Mouse (Mus musculus): ENCODE measurements around the gene Trim8. TPM values are rescaled to one million over a fixed set of nuclear protein-coding genes. Genes with fewer than 3 reads are reported as not detected.
A peak's percentile ranks its signal among the peaks of the same experiment; 100 is the strongest.

The Trim8 gene
- polyA plus RNA-seq (2016; fragmentation: Nextera tagmentation; extraction: Ambion mirVana) = 39.1 and 43.0 TPM in 2 replicates

DNA sequence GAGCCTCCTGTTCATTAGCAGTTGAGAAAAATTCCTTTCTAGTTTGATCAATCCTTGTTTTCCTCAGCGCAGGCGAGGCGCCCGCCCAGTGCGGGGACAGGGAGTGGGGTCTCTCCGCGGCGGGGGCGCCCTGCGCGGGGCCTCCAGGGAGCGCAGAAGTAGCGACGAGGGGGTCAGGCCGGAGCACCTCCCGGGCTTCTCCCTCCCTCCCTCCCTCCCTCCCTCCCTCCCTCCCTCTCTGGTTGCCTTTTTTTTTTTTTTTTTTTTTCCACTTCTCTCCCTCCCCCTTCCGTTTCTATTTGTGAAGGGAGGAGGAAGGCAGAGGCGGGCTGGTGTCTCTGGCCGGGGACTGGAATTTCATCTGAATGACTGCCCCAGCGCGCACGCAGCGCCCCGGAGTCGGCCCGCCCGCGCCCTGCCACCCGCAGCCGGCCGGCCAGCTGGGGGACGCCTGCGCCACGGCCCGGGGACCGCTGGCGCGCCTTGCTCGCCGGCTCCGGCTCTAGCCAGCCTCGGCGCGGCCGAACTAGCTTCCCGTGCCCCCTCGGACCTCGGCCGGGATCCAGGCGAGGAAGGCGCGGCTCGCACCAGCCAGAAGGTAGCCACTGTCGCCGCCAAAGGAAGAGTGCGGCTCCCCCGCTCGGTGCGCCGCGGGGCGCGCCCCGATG lies at the start of gene Trim8:
Gene Trim8, plus strand, starts transcription at position 302 of the 668 bp plus-strand sequence.
- Histone ChIP-seq H3K27me3 (replicated peaks) (no peaks in the 10 kb centered on the region), H3K9me3 (no peaks in the 10 kb centered on the region), H3K4me3 (peak within 1 kb of the TSS; percentile 99), H3K9ac (peak within 1 kb of the TSS; percentile 100), H3K27ac (peak within 1 kb of the TSS; percentile 100), H3K4me2 (replicated peaks) (peak within 1 kb of the TSS; percentile 96), H3K36me3 (peaks cover 16% of the 10 kb centered on the region), H3K4me1 (peaks cover 24% of the 10 kb centered on the region)
- ATAC-seq (ENCODE audit: low FRiP score, low read depth) = no peak; the same call in 1 of the 2 replicates
- 1% methylated on average over 58 of the region's 64 CpGs for WGBS

DNA sequence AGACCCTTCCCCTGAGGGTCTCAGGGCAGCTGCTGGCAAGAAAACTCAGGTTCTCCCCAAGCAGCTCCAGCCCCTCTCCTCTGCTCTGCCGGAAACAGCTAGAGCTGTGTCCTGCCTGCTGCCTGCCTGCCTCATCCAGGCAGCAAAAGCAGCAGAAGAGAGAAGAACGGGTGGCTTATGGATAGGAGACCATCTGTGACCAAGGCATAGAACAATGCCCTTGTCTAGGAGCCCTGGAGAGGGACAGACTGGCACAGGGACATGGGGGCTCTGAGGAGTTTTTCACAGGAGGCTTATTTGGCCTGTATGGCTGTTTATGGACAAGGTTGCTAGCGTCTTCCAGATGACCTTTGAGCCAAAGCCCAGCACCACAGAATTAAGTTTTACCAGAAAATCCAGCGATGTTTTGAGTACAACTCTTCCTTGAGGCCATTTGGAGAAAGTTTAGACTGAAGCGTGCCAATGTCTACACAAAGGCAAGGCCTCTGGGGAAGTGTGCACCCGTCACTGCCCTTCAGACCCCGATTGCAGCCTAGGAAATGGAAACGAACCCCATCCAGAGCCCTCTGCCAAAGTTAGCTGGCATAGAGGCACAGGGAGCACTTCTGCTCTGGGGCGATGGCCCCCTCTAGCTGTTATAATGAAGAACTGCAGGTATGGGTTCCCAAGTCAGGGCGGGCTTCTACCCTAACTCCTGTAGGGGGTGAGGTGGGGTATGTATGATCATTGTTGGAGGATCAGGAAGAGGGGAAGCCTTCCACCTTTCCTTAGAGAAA lies 49.3 kb upstream of the Trim8 start:
- 0 out of 2 replicates have a peak overlapping the region, but pooled peaks have one; percentile 27 for H3K27ac ChIP-seq
- peaks cover 30% of the 10 kb centered on the region for H3K4me1 ChIP-seq
- no peaks in the 10 kb centered on the region for H3K9me3 ChIP-seq
- no peaks in the 10 kb centered on the region for H3K27me3 ChIP-seq (replicated peaks)
- H3K36me3 ChIP-seq = peaks cover 38% of the 10 kb centered on the region
- no peak overlapping the region for H3K4me2 ChIP-seq (replicated peaks)
- no peak overlapping the region for H3K4me3 ChIP-seq
- H3K9ac ChIP-seq = 0 out of 2 replicates have a peak overlapping the region, but pooled peaks have one; percentile 2
- WGBS = 40% methylated on average over 10 of the region's 10 CpGs
- ATAC-seq (ENCODE audit: low FRiP score, low read depth) = peak; percentile 21; the same call in 1 of the 2 replicates

DNA sequence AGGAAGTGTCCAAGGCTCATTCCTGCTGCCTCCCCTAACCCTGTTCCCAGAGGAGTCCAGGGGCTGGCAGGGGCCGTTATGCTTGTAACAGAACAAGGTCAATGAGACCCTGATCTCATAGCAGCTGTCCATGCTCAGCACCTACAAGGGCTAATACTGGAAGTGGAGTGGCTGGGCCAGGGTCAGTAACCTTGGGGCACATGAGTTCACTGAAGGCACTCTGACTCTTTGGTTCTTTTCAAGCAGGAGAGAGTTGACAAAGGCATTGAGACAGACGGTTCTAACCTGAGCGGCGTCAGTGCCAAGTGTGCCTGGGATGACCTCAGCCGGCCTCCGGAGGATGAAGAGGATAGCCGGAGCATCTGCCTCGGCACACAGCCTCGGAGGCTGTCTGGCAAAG lies 48.6 kb upstream of the Trim8 start:
- Histone ChIP-seq H3K27ac (no peak overlapping the region), H3K36me3 (peaks cover 41% of the 10 kb centered on the region)
- whole genome bisulfite sequencing = 85% methylated on average over 9 of the region's 9 CpGs

DNA sequence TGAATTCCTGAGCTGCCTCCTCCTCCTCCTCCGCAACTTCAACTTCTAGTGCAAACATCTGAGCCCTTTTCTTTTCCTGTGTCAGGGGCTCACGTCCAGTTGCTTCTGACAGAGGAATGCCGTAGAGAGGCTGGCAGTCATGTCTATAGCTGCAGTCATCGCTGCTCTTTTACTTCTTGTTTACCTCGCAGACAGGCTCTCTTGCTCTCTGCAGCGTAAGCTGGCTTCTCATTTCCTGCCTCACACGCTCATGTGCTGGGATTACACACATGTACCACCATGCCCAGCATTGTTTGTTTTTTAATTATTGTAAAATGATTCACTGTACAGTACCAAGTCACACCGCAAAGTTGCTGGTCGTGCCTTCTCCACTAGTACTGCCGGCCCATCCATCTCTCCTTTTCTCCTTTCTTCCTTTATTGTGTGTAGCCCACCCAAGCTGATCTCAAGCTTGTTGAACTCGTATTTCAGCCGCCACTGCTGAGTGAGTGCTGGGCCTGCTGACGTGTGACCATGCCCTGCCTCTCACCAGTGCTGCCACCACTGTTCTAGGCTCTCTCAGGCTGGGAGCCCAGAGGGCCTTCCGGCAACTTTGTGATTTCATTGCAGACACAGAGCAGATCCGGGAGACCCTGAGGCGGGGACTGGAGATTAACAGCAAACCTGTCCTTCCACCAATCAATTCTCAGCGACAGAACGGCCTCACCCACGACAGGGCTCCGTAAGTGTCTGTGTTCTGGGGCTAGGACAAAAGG lies 47.2 kb upstream of the Trim8 start:
- H3K9ac ChIP-seq = no peak overlapping the region
- peaks cover 16% of the 10 kb centered on the region for H3K4me1 ChIP-seq
- H3K27ac ChIP-seq = no peak overlapping the region; the same call in 1 of the 2 replicates
- WGBS = 77% methylated on average over 20 of the region's 20 CpGs
- H3K36me3 ChIP-seq = peaks cover 51% of the 10 kb centered on the region
- H3K4me3 ChIP-seq = no peak overlapping the region
- H3K9me3 ChIP-seq = no peaks in the 10 kb centered on the region
- H3K4me2 ChIP-seq (replicated peaks) = no peak overlapping the region
- H3K27me3 ChIP-seq (replicated peaks) = no peaks in the 10 kb centered on the region
- ATAC-seq (ENCODE audit: low FRiP score, low read depth) = no peak

More for the DNA sequence above, 48.6 kb upstream of the Trim8 start:
- Histone ChIP-seq H3K27me3 (replicated peaks) (no peaks in the 10 kb centered on the region), H3K9ac (0 out of 2 replicates have a peak overlapping the region, but pooled peaks have one; percentile 2), H3K4me2 (replicated peaks) (no peak overlapping the region), H3K4me1 (peaks cover 23% of the 10 kb centered on the region), H3K4me3 (no peak overlapping the region), H3K9me3 (no peaks in the 10 kb centered on the region)
- no peak for ATAC-seq (ENCODE audit: low FRiP score, low read depth)

DNA sequence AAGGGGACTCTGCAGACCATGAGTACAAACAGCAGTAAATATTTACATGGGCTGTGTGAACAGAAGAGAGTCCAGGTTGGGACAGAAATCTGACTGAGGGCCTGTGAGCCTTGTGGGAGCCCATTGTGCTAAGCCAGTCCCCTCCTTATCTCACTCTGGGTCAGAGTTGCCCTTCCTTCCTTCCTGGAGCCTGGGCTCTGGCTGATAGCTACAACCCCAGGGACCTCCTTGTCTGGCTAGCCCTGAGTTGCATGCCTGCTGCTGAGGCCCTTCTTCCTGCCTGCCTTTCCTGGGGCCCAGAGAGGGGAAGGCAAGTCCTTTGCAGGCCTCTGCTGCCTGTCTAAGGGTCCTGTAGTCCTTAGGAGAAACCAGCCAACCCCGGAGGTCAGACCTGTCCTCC lies 46.5 kb upstream of the Trim8 start:
- H3K4me3 ChIP-seq = no peak overlapping the region
- H3K27me3 ChIP-seq (replicated peaks) = no peaks in the 10 kb centered on the region
- no peak overlapping the region; the same call in 1 of the 2 replicates for H3K27ac ChIP-seq
- H3K4me1 ChIP-seq = peaks cover 16% of the 10 kb centered on the region
- H3K9me3 ChIP-seq = no peaks in the 10 kb centered on the region
- H3K36me3 ChIP-seq = peaks cover 58% of the 10 kb centered on the region
- H3K9ac ChIP-seq = no peak overlapping the region
- no peak for ATAC-seq (ENCODE audit: low FRiP score, low read depth)
- 72% methylated on average over 1 of the region's 1 CpGs for WGBS
- no peak overlapping the region for H3K4me2 ChIP-seq (replicated peaks)

DNA sequence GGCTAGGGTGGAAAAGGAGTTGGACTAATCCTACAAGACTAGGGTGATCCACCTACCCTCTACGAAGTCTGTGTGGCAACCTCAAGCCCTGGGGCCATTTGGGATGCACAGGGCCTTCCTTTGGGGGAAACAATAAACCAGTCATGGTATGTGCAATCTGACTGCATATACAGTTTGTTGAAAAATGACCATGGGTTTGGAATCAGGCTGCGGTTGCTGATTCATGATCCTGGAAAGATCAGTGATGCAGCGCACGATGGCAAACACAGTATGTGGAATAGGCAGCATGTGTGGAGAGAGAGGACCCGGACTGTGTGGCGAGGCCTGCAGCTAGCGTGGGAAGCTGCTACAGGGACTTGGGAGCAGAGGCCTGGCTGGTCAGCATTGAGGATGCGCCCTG lies 45.9 kb upstream of the Trim8 start:
- H3K9ac ChIP-seq = no peak overlapping the region
- no peaks in the 10 kb centered on the region for H3K27me3 ChIP-seq (replicated peaks)

DNA sequence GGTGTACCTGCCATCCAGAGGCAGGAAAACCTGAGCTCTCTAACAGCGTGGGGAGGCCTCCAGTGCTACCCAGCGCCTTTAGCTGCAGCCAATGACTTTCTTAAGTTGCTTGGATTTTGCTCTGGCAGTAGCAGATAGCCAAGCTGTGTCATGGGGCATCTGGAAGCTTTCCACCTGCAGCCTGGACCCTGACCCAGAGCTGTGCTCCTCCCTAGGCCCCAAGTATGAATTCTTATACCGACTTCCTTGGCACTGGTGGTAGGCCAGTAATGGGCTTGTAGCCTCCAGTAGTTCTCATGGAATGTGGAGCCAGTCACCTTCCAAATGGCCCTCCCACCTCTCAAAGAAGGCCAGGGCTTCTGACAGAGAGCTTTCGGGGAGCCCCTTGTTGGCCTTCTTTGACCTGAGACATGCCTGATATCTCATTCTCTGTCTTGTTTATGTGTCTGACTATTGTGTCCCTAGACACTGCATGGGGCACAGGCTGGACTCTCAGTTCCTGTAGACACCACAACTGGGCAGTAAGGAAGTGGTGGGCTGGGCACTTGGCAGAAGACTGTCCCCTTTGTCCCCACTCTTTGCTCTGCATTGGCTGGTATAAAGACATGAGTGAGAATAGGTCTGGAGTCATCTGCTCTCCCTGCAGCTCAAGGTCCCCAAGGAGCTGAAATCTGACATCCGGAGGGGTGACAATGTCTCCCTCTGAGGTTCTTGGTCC lies 45.3 kb upstream of the Trim8 start:
- no peak overlapping the region for H3K4me2 ChIP-seq (replicated peaks)
- H3K9ac ChIP-seq = no peak overlapping the region

More for the DNA sequence above, 45.9 kb upstream of the Trim8 start:
- no peak for ATAC-seq (ENCODE audit: low FRiP score, low read depth)
- Histone ChIP-seq H3K4me1 (peaks cover 16% of the 10 kb centered on the region), H3K4me3 (no peak overlapping the region), H3K36me3 (peaks cover 63% of the 10 kb centered on the region), H3K9me3 (no peaks in the 10 kb centered on the region), H3K27ac (no peak overlapping the region), H3K4me2 (replicated peaks) (no peak overlapping the region)
- WGBS = 93% methylated on average over 8 of the region's 8 CpGs

DNA sequence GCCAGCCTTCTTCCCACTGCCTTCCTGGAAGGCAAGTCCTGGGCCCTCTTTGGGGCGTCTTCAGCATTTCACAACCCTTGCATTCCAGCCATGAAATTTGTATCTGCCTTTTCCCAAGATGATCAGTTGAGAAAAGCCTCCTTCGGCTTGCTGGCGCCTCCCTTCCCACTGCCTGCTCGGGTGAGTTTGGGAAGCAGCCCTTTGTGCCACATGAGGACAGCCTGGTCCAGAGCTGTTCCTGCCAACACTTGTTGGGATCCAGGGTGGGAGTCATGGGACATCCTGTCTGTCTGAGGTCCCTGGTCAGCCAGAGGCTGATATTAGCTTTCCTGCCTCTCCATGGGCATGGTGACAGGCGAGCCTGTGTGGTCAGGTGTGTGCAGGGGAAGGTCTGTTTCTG lies 43.7 kb upstream of the Trim8 start:
- Histone ChIP-seq H3K9me3 (no peaks in the 10 kb centered on the region), H3K4me1 (peaks cover 2% of the 10 kb centered on the region; the same call in 1 of the 2 replicates), H3K27me3 (replicated peaks) (no peaks in the 10 kb centered on the region), H3K9ac (no peak overlapping the region), H3K27ac (no peak overlapping the region), H3K4me2 (replicated peaks) (no peak overlapping the region), H3K4me3 (no peak overlapping the region), H3K36me3 (peaks cover 70% of the 10 kb centered on the region)
- no peak for ATAC-seq (ENCODE audit: low FRiP score, low read depth)
- WGBS = 92% methylated on average over 5 of the region's 5 CpGs

More for the DNA sequence above, 45.3 kb upstream of the Trim8 start:
- Histone ChIP-seq H3K27me3 (replicated peaks) (no peaks in the 10 kb centered on the region), H3K27ac (no peak overlapping the region), H3K4me1 (peaks cover 15% of the 10 kb centered on the region), H3K4me3 (no peak overlapping the region), H3K36me3 (peaks cover 68% of the 10 kb centered on the region), H3K9me3 (no peaks in the 10 kb centered on the region)
- WGBS = 94% methylated on average over 5 of the region's 5 CpGs
- no peak for ATAC-seq (ENCODE audit: low FRiP score, low read depth)

DNA sequence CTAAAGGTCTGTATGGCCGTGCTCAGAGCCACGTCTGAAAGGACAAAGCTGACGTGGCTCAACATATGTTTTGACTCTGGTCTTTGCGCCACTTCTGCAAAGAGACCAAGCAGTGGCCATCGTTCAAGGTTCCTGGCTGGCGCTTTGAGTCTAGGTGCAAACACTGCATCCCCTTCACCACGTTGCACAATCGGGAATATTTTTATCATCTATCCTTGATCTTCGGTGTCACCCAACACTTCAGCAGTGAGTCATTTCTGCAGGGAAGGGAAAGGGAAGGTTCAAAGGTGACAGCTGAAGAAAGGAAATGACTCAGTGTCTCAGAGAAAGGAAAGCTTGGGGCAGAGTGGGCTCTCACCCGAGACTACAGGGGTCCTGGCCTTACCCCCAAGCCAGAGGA lies 42.2 kb upstream of the Trim8 start:
- Histone ChIP-seq H3K9me3 (no peaks in the 10 kb centered on the region), H3K9ac (no peak overlapping the region), H3K4me3 (no peak overlapping the region), H3K27me3 (replicated peaks) (no peaks in the 10 kb centered on the region), H3K4me2 (replicated peaks) (no peak overlapping the region), H3K4me1 (no peaks in the 10 kb centered on the region), H3K36me3 (peaks cover 65% of the 10 kb centered on the region), H3K27ac (no peak overlapping the region; the same call in 1 of the 2 replicates)
- 92% methylated on average over 10 of the region's 10 CpGs for WGBS
- ATAC-seq (ENCODE audit: low FRiP score, low read depth) = no peak

DNA sequence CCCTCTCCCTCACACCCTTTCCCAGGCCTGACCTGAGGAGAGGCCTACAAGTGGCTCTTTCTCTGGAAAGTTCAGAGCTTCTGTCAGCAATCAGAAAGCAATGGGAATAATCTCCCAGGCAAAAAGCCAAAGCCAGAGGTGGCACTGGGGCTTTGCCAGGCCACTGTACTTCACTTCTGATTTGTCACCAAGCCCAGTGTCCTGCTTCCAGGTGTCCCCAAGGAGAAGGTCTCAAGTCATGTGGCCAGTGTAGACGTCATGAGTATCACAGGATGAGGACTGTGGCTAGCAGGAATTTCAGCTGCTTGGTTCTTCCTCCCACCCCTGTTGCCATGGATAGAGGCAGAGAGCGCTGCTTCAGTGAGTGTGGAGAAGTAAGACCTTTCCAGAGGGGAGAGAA lies 41.6 kb upstream of the Trim8 start:
- Histone ChIP-seq H3K4me1 (no peaks in the 10 kb centered on the region; the same call in 1 of the 2 replicates), H3K36me3 (peaks cover 59% of the 10 kb centered on the region), H3K9ac (no peak overlapping the region), H3K9me3 (no peaks in the 10 kb centered on the region), H3K27me3 (replicated peaks) (no peaks in the 10 kb centered on the region), H3K4me2 (replicated peaks) (no peak overlapping the region), H3K27ac (no peak overlapping the region), H3K4me3 (no peak overlapping the region)
- ATAC-seq (ENCODE audit: low FRiP score, low read depth) = no peak
- 90% methylated on average over 2 of the region's 2 CpGs for WGBS

DNA sequence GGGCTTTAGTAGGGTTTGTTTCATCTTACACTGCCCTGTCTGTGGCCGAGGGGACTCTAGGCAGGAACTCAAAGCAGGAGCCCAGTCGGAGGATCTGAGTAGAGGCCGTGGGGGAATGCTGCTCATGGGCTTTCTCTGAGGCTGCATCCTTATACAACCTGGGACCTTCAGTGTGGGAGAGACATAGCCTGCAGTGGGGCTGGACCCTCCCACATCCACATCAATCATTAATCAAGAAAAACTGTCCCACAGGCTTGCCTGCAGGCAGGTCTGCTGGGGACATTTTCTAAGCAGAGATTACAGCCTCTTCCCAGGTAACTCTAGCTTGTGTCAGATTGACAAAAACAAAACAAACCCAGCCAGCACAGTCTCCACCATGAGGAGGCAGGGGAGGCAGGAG lies 38.9 kb upstream of the Trim8 start:
- Histone ChIP-seq H3K36me3 (peaks cover 47% of the 10 kb centered on the region), H3K27me3 (replicated peaks) (no peaks in the 10 kb centered on the region), H3K27ac (no peak overlapping the region), H3K9me3 (no peaks in the 10 kb centered on the region), H3K4me1 (no peaks in the 10 kb centered on the region; the same call in 1 of the 2 replicates), H3K9ac (no peak overlapping the region), H3K4me3 (no peak overlapping the region), H3K4me2 (replicated peaks) (no peak overlapping the region)
- ATAC-seq (ENCODE audit: low FRiP score, low read depth) = no peak
- WGBS = 92% methylated on average over 3 of the region's 3 CpGs

All from neural tube, embryonic 12.5 days (tissue).